Mouse (Mus musculus) heart, postnatal 0 days (tissue): ENCODE data around the gene Tmcc1.

Experiments used
- CTCF ChIP-seq: IDR thresholded peaks from 2 replicates; pipeline ENCODE4 v1.5.1; 2016; ENCODE audit warnings: antibody characterized with exemption, control low read depth, low read depth
- EP300 ChIP-seq: IDR thresholded peaks from 2 replicates; pipeline ENCODE4 v1.6.1; 2016; ENCODE audit warnings: antibody characterized with exemption, low read depth

GRCm38 (mm10) chr6:116004069-116004468 is 189.2 kb downstream of the Tmcc1 start:
- TF ChIP-seq CTCF (no peak), EP300 (peak; percentile 39; the same call in 1 of the 2 replicates)
